Mouse (Mus musculus) kidney, embryonic 16.5 days (tissue): ENCODE data around the gene Gm44596. TPM values are rescaled to one million over a fixed set of nuclear protein-coding genes. Genes with fewer than 3 reads are reported as not detected.

ENCODE experiments used
- ATAC-seq: fragments of 200-750 bp; cut with Nextera tagmentation; 2 replicates; pipeline ENCODE4 v1.8.0; 2017; ENCODE audit warnings: moderate TSS enrichment; ENCODE audit not compliant: low FRiP score, low TSS enrichment
- H3K27ac ChIP-seq: fragments of 300-500 bp; sonication (generic); 2 replicates; pipeline ENCODE4 v1.5.1; 2014; ENCODE audit warnings: low read length
- H3K27me3 ChIP-seq: fragments of 300-500 bp; sonication (generic); 2 replicates; pipeline ENCODE4 v1.6.1; 2014; ENCODE audit warnings: low read length, control low read depth, mixed read lengths; ENCODE audit not compliant: insufficient read depth
- H3K36me3 ChIP-seq: fragments of 300-500 bp; sonication (generic); 2 replicates; pipeline ENCODE4 v1.6.1; 2014; ENCODE audit warnings: low read length, control low read depth, mixed read lengths; ENCODE audit not compliant: insufficient read depth
- H3K4me1 ChIP-seq: fragments of 300-500 bp; sonication (generic); 2 replicates; pipeline ENCODE4 v1.6.1; 2014; ENCODE audit warnings: low read length, control low read depth, mixed read lengths; ENCODE audit not compliant: insufficient read depth
- H3K4me2 ChIP-seq: fragments of 300-500 bp; sonication (generic); replicated peaks from 2 replicates; pipeline ENCODE4 v1.6.1; 2014; ENCODE audit warnings: low read depth, low read length
- H3K4me3 ChIP-seq: fragments of 300-500 bp; sonication (generic); 2 replicates; pipeline ENCODE4 v1.5.1; 2014; ENCODE audit warnings: mild to moderate bottlenecking, low read length
- H3K9ac ChIP-seq: fragments of 300-500 bp; sonication (generic); replicated peaks from 2 replicates; pipeline ENCODE4 v1.6.1; 2014; ENCODE audit warnings: low read length
- H3K9me3 ChIP-seq: fragments of 300-500 bp; sonication (generic); 2 replicates; pipeline ENCODE4 v1.6.1; 2016; ENCODE audit warnings: low read length, control low read depth
- WGBS: fragments of 180-500 bp; shearing (Covaris S2); extraction: QIAGEN DNeasy Blood & Tissue Kit; methylation state at CpG from one replicate; pipeline ENCODE4 v1.1.7; 2014; 5-methylcytosine and 5-hydroxymethylcytosine counted together
- polyA plus RNA-seq: library from polyadenylated mRNA; unstranded; fragments of >200 nt; fragmentation: Nextera tagmentation; extraction: Ambion mirVana; gene quantifications from 2 replicates; pipeline ENCODE4 v1.2.1, GENCODE M21; 2015

The Gm44596 gene
- polyA plus RNA-seq, 1 experiment from 2014 or later = not detected

DNA sequence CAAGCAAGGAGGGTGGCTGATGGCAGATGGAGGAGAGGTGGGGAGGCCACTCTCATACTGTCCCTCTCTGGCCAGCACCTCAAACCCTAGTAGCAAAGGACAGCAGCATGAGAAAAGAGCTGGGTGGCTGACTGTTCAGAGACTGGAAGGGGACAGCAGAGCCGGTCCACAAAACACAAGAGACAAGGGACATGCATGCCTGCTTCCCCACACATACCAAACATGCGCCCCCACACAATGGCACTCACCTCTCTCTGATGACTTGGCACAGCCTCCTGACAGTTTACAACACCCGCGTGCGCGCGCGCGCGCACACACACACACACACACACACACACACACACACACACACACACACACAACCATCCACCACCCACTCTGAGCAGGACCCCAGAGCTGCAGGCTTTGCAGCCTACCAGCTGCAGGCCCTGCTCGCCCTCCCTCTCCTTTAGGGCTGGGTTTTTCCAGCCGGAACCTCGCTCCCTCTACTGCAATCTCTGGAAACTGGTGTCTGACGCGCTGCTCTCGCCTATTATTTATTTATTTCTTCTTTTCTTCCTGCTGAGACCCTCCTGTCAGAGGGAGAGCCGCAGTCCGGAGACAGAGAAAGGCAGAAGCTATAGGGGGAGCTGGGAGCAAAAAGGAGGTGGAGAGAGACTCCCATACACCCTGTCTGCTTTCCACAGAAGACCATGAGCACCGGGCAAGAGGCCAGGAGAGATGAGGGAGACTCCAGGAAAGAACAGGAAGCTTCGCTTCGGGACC, 24.3 kb downstream of the Gm44596 start:
- WGBS = 27% methylated on average over 21 of the region's 21 CpGs
- Histone ChIP-seq H3K4me1 (peaks cover 24% of the 10 kb centered on the region), H3K36me3 (no peaks in the 10 kb centered on the region), H3K9me3 (no peaks in the 10 kb centered on the region), H3K4me2 (peak overlapping the region; percentile 54), H3K27me3 (no peaks in the 10 kb centered on the region), H3K4me3 (peak overlapping the region; percentile 32), H3K9ac (peak overlapping the region; percentile 51), H3K27ac (peak overlapping the region; percentile 76)
- ATAC-seq = peak; percentile 90

DNA sequence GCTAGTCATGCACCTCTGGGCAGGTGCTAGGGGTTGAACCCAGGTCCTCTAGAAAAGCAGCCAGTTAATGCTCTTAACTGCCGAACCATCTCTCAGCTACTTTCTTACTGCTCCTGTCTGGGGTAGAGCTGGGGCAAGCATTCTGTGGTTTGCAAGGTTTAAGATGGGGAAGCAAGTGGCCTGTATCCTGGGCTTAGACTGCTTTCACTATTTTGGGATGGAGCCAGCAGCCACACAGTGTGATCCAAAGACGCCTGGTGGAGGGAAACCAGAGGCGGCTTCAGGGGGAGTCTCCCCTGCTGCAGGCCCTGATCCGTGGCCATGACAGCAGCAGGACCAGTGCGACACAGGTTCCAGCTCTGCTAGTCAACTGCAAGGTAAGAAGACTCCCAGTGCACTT, 29.4 kb downstream of the Gm44596 start:
- no peak overlapping the region for H3K27ac ChIP-seq
- no peaks in the 10 kb centered on the region for H3K27me3 ChIP-seq
- no peak overlapping the region for H3K9ac ChIP-seq
- peaks cover 33% of the 10 kb centered on the region for H3K36me3 ChIP-seq
- no peak for ATAC-seq
- H3K4me3 ChIP-seq = no peak overlapping the region
- no peaks in the 10 kb centered on the region for H3K9me3 ChIP-seq
- no peak overlapping the region for H3K4me2 ChIP-seq
- 49% methylated on average over 5 of the region's 5 CpGs for WGBS
- peaks cover 16% of the 10 kb centered on the region for H3K4me1 ChIP-seq

DNA sequence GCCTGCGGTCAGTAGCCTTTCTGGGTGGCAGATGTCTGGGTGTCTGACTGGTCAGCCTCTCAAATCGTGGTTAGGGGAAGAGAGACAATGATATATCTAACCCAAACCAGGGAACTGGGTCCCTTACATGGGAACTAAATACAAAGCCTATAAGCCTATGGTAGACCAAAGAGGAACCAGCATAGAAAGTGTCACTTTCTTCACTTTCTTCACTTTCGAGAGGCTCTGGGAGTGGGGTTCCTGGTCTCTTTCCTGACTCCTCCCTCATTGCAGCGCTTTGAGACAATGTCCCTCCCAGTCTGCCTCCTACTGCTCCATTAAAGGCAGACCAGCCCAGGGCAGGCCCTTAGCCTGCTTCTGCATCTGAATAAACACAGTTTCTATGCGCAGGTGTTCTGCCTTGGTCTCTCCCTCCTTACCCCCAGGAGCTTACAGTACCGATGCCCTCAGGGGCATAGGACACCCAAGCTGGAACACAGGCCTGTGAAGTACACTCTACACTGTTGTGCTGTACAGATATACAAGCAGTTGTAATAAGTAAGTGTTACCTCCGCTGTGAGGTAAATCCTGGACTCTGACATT, 33.3 kb downstream of the Gm44596 start:
- Histone ChIP-seq H3K4me1 (no peaks in the 10 kb centered on the region), H3K27me3 (no peaks in the 10 kb centered on the region), H3K27ac (no peak overlapping the region), H3K9ac (no peak overlapping the region), H3K4me2 (no peak overlapping the region), H3K4me3 (no peak overlapping the region), H3K9me3 (no peaks in the 10 kb centered on the region), H3K36me3 (peaks cover 56% of the 10 kb centered on the region)
- 84% methylated on average over 7 of the region's 7 CpGs for WGBS
- no peak for ATAC-seq

DNA sequence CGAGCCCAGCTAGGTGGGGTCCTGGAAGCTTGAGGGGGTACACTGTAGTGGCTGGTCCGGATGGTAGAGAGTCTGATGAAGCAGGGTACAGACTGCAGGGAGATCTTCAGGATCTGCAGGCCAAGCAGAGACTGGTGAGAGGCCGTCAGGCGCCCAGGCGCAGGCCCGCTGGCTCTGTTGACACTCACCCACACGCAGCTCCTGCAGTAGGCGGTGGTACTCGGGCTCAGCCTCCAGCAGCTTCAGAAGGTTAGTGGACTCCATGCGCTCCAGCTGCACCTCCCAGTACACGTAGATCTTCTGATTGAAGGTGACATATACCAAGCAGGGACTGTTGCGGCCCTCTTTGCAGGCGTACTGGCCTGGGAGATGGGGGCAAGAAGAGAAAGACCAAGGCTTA, 35.0 kb downstream of the Gm44596 start:
- Histone ChIP-seq H3K27ac (no peak overlapping the region), H3K27me3 (no peaks in the 10 kb centered on the region), H3K36me3 (peaks cover 61% of the 10 kb centered on the region), H3K4me3 (no peak overlapping the region), H3K4me2 (no peak overlapping the region), H3K9me3 (no peaks in the 10 kb centered on the region), H3K4me1 (no peaks in the 10 kb centered on the region), H3K9ac (no peak overlapping the region)
- ATAC-seq = no peak
- 92% methylated on average over 13 of the region's 13 CpGs for WGBS

DNA sequence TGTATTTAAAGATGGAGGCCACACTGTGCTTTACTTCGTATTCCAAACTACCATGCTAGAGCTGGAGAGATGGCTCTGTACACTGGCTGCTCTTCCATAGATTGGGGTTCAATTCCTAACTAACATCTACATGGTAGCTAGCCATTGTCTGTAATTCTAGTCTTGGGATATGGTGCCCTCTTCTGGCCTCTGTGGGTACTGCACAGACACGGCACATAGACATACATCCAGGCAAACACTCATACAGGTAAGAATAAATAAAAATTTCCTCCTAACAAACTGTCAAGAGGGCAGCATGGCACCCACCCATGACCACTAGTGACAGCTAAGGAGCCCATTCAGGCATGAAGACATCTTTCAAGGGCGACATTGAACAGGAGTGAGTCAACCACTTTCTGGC, 35.8 kb downstream of the Gm44596 start:
- Histone ChIP-seq H3K36me3 (peaks cover 61% of the 10 kb centered on the region), H3K27me3 (no peaks in the 10 kb centered on the region), H3K9me3 (no peaks in the 10 kb centered on the region), H3K9ac (no peak overlapping the region), H3K27ac (no peak overlapping the region), H3K4me2 (no peak overlapping the region), H3K4me3 (no peak overlapping the region), H3K4me1 (no peaks in the 10 kb centered on the region)
- ATAC-seq = 0 out of 2 replicates have a peak, but pooled peaks have one; percentile 1
- 13% methylated on average over 3 of the region's 3 CpGs for WGBS

DNA sequence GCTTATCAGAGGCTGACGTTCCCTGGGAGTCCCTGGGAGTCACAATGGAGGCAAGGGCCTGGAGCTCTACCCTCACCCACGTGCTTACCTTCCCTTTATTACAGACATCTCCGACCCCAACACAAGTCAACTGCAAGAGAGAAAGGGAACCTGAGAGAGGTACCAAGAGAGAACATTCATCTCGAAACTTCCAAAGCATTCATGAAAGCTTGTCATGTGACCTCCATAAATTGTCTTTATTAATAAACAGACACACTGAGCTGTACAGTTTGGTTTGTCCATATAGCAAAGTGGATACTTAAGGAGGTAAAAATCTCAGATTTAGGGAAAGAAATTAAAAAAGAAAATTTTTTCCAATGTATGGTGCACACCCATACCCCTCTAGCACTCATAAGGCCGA, 40.9 kb downstream of the Gm44596 start:
- Histone ChIP-seq H3K4me1 (no peaks in the 10 kb centered on the region), H3K9me3 (no peaks in the 10 kb centered on the region), H3K4me3 (no peak overlapping the region), H3K27me3 (no peaks in the 10 kb centered on the region), H3K27ac (no peak overlapping the region), H3K4me2 (no peak overlapping the region), H3K9ac (no peak overlapping the region), H3K36me3 (peaks cover 20% of the 10 kb centered on the region; the same call in 1 of the 2 replicates)
- ATAC-seq = no peak
- 87% methylated on average over 5 of the region's 5 CpGs for WGBS

DNA sequence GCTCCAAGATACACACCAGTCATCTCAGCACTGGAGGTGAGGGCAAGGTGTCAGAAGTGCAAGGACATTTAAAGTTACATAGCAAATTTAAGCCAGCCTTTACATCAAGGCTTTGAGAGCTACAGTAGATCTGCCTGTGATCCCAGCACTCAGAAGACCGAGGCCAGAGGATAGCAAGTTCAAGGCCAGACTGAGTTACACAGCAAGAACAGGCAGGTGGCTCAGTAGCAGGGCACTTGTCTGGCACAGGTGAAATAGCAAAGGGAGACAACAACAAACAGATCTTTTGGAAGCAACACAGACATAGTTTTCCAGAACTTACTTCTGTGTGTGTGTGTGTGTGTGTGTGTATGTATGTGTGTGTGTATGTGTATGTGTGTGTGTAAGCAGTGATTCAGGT, 42.8 kb downstream of the Gm44596 start:
- H3K4me2 ChIP-seq = no peak overlapping the region
- H3K9me3 ChIP-seq = no peaks in the 10 kb centered on the region
- H3K4me1 ChIP-seq = no peaks in the 10 kb centered on the region
- H3K9ac ChIP-seq = no peak overlapping the region
- no peaks in the 10 kb centered on the region for H3K27me3 ChIP-seq
- peaks cover 8% of the 10 kb centered on the region; the same call in 1 of the 2 replicates for H3K36me3 ChIP-seq
- 91% methylated on average over 1 of the region's 1 CpGs for whole genome bisulfite sequencing
- ATAC-seq = no peak
- no peak overlapping the region for H3K4me3 ChIP-seq
- H3K27ac ChIP-seq = no peak overlapping the region

DNA sequence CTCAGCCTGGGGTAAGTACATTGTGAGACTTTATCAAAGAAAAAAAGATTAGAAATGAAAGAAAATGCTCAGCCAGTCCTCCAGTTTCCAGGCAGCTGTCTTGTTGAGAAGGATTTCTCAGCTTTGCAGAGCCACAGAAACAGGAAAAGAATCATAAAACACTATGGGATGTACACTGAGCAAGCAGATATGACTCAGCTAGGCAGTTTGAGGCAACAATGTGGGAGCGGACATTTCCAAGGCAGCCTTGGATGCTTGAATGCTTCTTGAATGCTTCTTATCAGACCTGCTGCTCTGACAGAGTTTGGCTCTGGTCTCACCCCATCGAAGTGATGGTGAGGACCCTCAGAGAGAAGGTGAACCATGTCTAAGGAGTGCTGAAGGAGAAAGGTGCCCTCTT, 45.7 kb downstream of the Gm44596 start:
- no peak overlapping the region for H3K4me2 ChIP-seq
- no peak overlapping the region for H3K4me3 ChIP-seq
- H3K27me3 ChIP-seq = no peaks in the 10 kb centered on the region
- H3K27ac ChIP-seq = peak overlapping the region; percentile 60; the same call in 1 of the 2 replicates
- no peak overlapping the region for H3K9ac ChIP-seq
- no peaks in the 10 kb centered on the region for H3K36me3 ChIP-seq
- ATAC-seq = no peak
- H3K9me3 ChIP-seq = no peaks in the 10 kb centered on the region
- 0 out of 2 replicates have a peak, but pooled peaks cover 3% of the 10 kb centered on the region for H3K4me1 ChIP-seq
- 58% methylated on average over 2 of the region's 2 CpGs for WGBS

DNA sequence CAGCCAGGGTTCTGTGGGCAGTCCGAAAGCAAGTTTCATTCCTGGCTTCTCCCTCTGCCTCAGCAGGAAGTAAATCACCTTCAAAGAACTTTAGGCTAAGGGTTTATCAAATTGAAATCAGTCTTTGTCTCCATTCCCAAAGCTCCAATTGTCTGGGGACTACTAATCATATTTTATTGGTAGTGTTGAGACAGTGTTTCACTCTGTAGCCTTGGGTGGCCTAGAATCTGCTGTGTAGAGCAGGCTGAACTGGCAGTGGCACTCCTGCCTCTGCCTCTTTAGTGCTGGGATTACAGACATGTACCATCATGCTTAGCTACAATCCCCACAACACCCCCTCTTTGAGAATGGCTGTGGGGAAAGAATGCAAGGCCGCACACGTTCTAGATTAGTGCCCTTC, 46.2 kb downstream of the Gm44596 start:
- H3K36me3 ChIP-seq = no peaks in the 10 kb centered on the region
- 82% methylated on average over 3 of the region's 3 CpGs for WGBS
- ATAC-seq = no peak

More for the DNA sequence above, 46.2 kb downstream of the Gm44596 start:
- H3K9ac ChIP-seq = no peak overlapping the region
- H3K4me2 ChIP-seq = no peak overlapping the region
- H3K27me3 ChIP-seq = no peaks in the 10 kb centered on the region
- peak overlapping the region; percentile 60; the same call in 1 of the 2 replicates for H3K27ac ChIP-seq
- H3K4me3 ChIP-seq = no peak overlapping the region
- H3K4me1 ChIP-seq = 0 out of 2 replicates have a peak, but pooled peaks cover 3% of the 10 kb centered on the region
- no peaks in the 10 kb centered on the region for H3K9me3 ChIP-seq
